Mouse (Mus musculus) neural tube, embryonic 11.5 days (tissue): ENCODE data around the gene Atp6v0b. TPM values are rescaled to one million over a fixed set of nuclear protein-coding genes. Genes with fewer than 3 reads are reported as not detected.
A peak's percentile ranks its signal among the peaks of the same experiment; 100 is the strongest.

Source experiments
- ATAC-seq: fragments of 200-750 bp; cut with Nextera tagmentation; 2 replicates; pipeline ENCODE4 v1.8.0; 2017; ENCODE audit warnings: moderate number of reproducible peaks, mild to moderate bottlenecking, moderate TSS enrichment, moderate library complexity; ENCODE audit not compliant: insufficient read depth, low FRiP score, low TSS enrichment
- DNase-seq: peaks from one replicate; pipeline ENCODE4 v3.0.0-alpha.2; 2015; ENCODE audit warnings: low spot score
- H3K27ac ChIP-seq: fragments of 300-500 bp; sonication (generic); 2 replicates; pipeline ENCODE4 v1.5.1; 2014; ENCODE audit warnings: low read depth, mild to moderate bottlenecking, low read length
- H3K27me3 ChIP-seq: fragments of 300-500 bp; sonication (generic); 2 replicates; pipeline ENCODE4 v1.6.1; 2014; ENCODE audit warnings: mild to moderate bottlenecking, low read length, mixed read lengths; ENCODE audit not compliant: control insufficient read depth, insufficient read depth
- H3K36me3 ChIP-seq: fragments of 300-500 bp; sonication (generic); 2 replicates; pipeline ENCODE4 v1.6.1; 2014; ENCODE audit warnings: mild to moderate bottlenecking, low read length, moderate library complexity, mixed read lengths; ENCODE audit not compliant: control insufficient read depth, insufficient read depth
- H3K4me1 ChIP-seq: fragments of 300-500 bp; sonication (generic); 2 replicates; pipeline ENCODE4 v1.6.1; 2014; ENCODE audit warnings: low read length, mixed read lengths; ENCODE audit not compliant: control insufficient read depth, insufficient read depth
- H3K4me2 ChIP-seq: fragments of 300-500 bp; sonication (generic); 2 replicates; pipeline ENCODE4 v1.6.1; 2014; ENCODE audit warnings: low read depth, mild to moderate bottlenecking, moderate library complexity
- H3K4me3 ChIP-seq: fragments of 300-500 bp; sonication (generic); 2 replicates; pipeline ENCODE4 v1.5.1; 2014; ENCODE audit warnings: low read depth, low read length
- H3K9ac ChIP-seq: fragments of 300-500 bp; sonication (generic); 2 replicates; pipeline ENCODE4 v1.6.1; 2014; ENCODE audit warnings: mild to moderate bottlenecking, low read length
- H3K9me3 ChIP-seq: fragments of 300-500 bp; sonication (generic); 2 replicates; pipeline ENCODE4 v1.6.1; 2016; ENCODE audit warnings: low read length; ENCODE audit not compliant: control insufficient read depth
- WGBS: fragments of 180-500 bp; shearing (Covaris S2); extraction: QIAGEN DNeasy Blood & Tissue Kit; methylation state at CpG from one replicate; pipeline ENCODE4 v1.1.7; 2014; 5-methylcytosine and 5-hydroxymethylcytosine counted together
- polyA plus RNA-seq: library from polyadenylated mRNA; unstranded; fragments of >200 nt; fragmentation: Nextera tagmentation; extraction: Ambion mirVana; gene quantifications from 2 replicates; pipeline ENCODE4 v1.2.1, GENCODE M21; 2014

The Atp6v0b gene
- polyA plus RNA-seq: 235 and 249 TPM in 2 replicates

DNA sequence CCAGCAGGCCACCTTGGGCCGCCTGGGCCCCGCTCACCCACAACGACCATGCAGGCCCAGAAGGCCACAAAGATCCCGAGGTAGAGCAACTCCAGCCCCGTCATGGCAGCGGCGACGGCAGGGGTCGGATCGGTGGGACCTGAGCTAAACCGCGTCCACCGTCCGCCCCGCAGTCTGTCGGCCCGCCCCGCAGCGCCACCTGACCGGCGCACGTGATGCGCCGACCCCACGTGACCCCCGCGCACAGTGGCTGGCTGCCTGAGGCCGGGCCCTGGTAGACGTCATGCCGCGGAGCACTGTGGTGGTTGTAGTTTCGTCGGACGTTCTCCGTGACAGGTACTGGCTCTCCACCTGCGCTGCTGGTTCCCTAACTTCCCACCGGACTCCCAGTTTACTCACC, at the start of gene Atp6v0b:
TSS of gene Atp6v0b (minus strand) at position 201 of the 400 bp plus-strand sequence.
- WGBS: under 1% methylated on average over 37 of the region's 37 CpGs
- Histone ChIP-seq H3K9ac (peak within 1 kb of the TSS; percentile 75), H3K4me1 (peaks cover 21% of the 10 kb centered on the region), H3K9me3 (no peaks in the 10 kb centered on the region), H3K36me3 (peaks cover 3% of the 10 kb centered on the region; the same call in 1 of the 2 replicates), H3K4me3 (peak within 1 kb of the TSS; percentile 83), H3K27ac (no peak within 1 kb of the TSS), H3K27me3 (no peaks in the 10 kb centered on the region), H3K4me2 (peak within 1 kb of the TSS; percentile 77)
- peak; percentile 93 for DNase-seq
- peak; percentile 88 for ATAC-seq

- Histone ChIP-seq H3K36me3 (no peaks in the 10 kb centered on the region), H3K4me2 (no peak overlapping the region), H3K4me3 (no peak overlapping the region), H3K9ac (no peak overlapping the region), H3K9me3 (no peaks in the 10 kb centered on the region), H3K4me1 (peaks cover 7% of the 10 kb centered on the region; the same call in 1 of the 2 replicates), H3K27ac (no peak overlapping the region), H3K27me3 (peaks cover 13% of the 10 kb centered on the region; the same call in 1 of the 2 replicates)
- 92% methylated on average over 4 of the region's 4 CpGs for WGBS
- DNase-seq: no peak
- ATAC-seq: no peak
These were observed 46.9 kb upstream of the Atp6v0b start for GRCm38 (mm10) chr4:117934081-117934480.

DNA sequence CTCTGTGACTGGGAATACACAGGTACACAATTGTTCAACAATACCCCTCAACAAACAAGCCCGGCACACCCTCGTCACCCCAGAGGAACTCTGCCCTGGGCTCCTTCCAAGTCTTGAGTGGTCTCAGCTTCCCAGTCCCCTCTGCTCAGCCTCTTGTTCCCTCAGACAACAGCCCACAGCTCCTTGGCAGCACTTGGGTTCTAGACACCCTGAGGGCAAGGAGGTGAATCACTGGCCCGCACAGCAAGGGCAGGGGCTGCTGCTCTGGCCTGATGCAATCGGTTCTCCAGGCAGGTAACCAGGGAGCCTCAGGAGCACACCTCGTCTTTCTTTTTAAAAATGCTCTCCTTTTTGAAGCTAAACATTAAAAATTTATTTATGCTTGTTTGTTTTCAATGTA, 46.1 kb upstream of the Atp6v0b start:
- Histone ChIP-seq H3K9me3 (no peaks in the 10 kb centered on the region), H3K4me1 (peaks cover 9% of the 10 kb centered on the region; the same call in 1 of the 2 replicates), H3K4me2 (no peak overlapping the region), H3K4me3 (no peak overlapping the region), H3K27me3 (peaks cover 21% of the 10 kb centered on the region; the same call in 1 of the 2 replicates), H3K36me3 (no peaks in the 10 kb centered on the region), H3K9ac (no peak overlapping the region), H3K27ac (no peak overlapping the region)
- DNase-seq (no peak), ATAC-seq (no peak)
- WGBS: 88% methylated on average over 5 of the region's 5 CpGs

- H3K36me3 ChIP-seq: no peaks in the 10 kb centered on the region
- H3K4me2 ChIP-seq: peak within 1 kb of the TSS; percentile 74
- no peak within 1 kb of the TSS for H3K27ac ChIP-seq
- WGBS: 1% methylated on average over 27 of the region's 33 CpGs
- peak within 1 kb of the TSS; percentile 31 for H3K4me3 ChIP-seq
- ATAC-seq (no peak; the same call in 1 of the 2 replicates), DNase-seq (peak; percentile 44)
- H3K27me3 ChIP-seq: peaks cover 46% of the 10 kb centered on the region
- H3K4me1 ChIP-seq: peaks cover 15% of the 10 kb centered on the region; the same call in 1 of the 2 replicates
- no peaks in the 10 kb centered on the region for H3K9me3 ChIP-seq
- H3K9ac ChIP-seq: peak within 1 kb of the TSS; percentile 39
These were observed 42.3 kb upstream of the Atp6v0b start, which contains the start of gene Artn for GRCm38 (mm10) chr4:117929391-117929881. Gene Artn, minus strand, starts transcription at chr4:117929763.

- peak; percentile 24; the same call in 1 of the 2 replicates for ATAC-seq
- H3K27me3 ChIP-seq: peaks cover 46% of the 10 kb centered on the region
- no peaks in the 10 kb centered on the region for H3K9me3 ChIP-seq
These were observed 41.6 kb upstream of the Atp6v0b start for GRCm38 (mm10) chr4:117928699-117929241.

DNA sequence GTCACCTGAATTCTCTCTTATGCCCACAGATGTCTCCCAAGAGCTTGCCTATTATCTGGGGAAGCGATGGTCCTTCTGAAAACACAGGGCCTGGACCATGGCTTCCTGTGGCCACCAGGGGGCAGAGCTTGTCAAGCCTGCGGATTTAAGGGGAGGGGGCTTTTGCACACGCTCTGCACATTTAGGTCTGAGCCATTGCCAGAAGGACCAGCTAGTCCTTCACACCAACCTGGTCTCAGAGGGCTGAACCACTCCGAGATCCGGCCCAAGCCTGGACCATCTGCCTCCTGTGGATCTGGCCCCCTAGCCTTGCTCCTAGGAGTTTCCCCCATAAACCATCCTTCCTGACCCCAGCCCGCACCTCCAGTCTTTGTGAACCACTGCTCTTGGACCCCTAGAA, 41.1 kb upstream of the Atp6v0b start:
- WGBS: 17% methylated on average over 6 of the region's 6 CpGs
- ATAC-seq (peak; percentile 20; the same call in 1 of the 2 replicates), DNase-seq (peak; percentile 80)
- H3K27ac ChIP-seq: no peak overlapping the region
- no peak overlapping the region for H3K4me3 ChIP-seq
- peaks cover 15% of the 10 kb centered on the region; the same call in 1 of the 2 replicates for H3K4me1 ChIP-seq
- H3K9me3 ChIP-seq: no peaks in the 10 kb centered on the region
- no peaks in the 10 kb centered on the region for H3K36me3 ChIP-seq
- H3K9ac ChIP-seq: no peak overlapping the region
- H3K4me2 ChIP-seq: no peak overlapping the region
- peaks cover 46% of the 10 kb centered on the region for H3K27me3 ChIP-seq

More at GRCm38 (mm10) chr4:117928699-117929241, 41.6 kb upstream of the Atp6v0b start:
- DNase-seq: peak; percentile 53
- WGBS: 4% methylated on average over 13 of the region's 13 CpGs
- H3K27ac ChIP-seq: no peak overlapping the region
- H3K4me2 ChIP-seq: peak overlapping the region; percentile 74
- H3K36me3 ChIP-seq: no peaks in the 10 kb centered on the region
- peaks cover 15% of the 10 kb centered on the region; the same call in 1 of the 2 replicates for H3K4me1 ChIP-seq
- H3K4me3 ChIP-seq: peak overlapping the region; percentile 31
- no peak overlapping the region; the same call in 1 of the 2 replicates for H3K9ac ChIP-seq

DNA sequence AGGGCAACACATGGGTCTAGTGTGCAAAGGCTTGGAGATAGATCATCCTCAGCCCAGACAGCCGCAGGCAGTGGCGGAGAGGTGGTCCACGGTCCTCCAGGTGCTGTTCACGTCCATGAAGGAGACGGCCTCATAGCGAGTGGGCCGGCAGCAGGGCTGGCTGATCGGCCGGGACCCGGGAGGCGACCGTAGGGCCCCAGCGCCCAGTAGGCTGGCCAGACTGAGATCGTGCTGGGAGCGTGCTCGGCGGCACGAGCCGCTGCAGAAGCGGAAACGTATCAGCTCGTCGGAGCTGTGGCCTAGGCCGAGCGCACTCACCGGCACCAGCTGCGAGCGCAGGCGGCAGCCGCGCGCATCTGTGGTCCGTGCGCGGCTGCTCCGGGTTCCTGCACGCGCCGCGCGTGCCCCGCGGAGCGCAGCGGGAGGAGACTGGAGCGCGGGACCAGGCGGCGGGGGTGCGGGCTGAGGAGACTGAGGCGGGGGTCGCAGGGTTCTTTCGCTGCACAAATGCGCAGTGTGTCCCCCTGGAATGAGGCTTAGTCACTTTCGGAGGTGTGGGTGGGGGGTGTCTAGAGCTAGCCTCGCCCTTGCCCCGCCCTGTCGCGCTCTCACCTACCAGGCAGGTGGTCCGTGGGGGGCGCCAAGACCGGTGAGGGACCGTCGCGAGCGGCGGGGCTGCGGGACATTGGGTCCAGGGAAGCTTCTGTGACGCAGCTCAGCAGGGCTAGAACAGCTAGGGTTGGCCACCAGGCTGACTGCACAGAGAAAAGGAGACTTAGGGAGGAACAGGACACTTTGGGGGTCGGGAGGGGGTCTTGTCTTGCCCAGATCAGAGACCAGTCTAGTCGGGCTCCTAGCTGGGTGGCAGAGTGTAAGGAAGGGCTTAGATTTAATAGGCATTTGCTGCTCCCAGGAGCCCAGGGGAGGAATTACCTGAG, 39.7 kb upstream of the Atp6v0b start:
- Histone ChIP-seq H3K9me3 (no peaks in the 10 kb centered on the region), H3K9ac (peak overlapping the region; percentile 52), H3K36me3 (no peaks in the 10 kb centered on the region), H3K27ac (no peak overlapping the region), H3K27me3 (peaks cover 46% of the 10 kb centered on the region), H3K4me1 (peaks cover 15% of the 10 kb centered on the region; the same call in 1 of the 2 replicates), H3K4me3 (peak overlapping the region; percentile 46), H3K4me2 (peak overlapping the region; percentile 83)
- peak; percentile 67 for ATAC-seq
- WGBS: 1% methylated on average over 69 of the region's 71 CpGs
- peak; percentile 69 for DNase-seq

- H3K9ac ChIP-seq: no peak overlapping the region
- H3K27ac ChIP-seq: no peak overlapping the region
- no peak overlapping the region for H3K4me3 ChIP-seq
- H3K4me2 ChIP-seq: no peak overlapping the region
- ATAC-seq (no peak), DNase-seq (no peak)
- WGBS: 73% methylated on average over 5 of the region's 6 CpGs
- peaks cover 15% of the 10 kb centered on the region; the same call in 1 of the 2 replicates for H3K4me1 ChIP-seq
- H3K36me3 ChIP-seq: no peaks in the 10 kb centered on the region
- peaks cover 41% of the 10 kb centered on the region for H3K27me3 ChIP-seq
- H3K9me3 ChIP-seq: no peaks in the 10 kb centered on the region
These were observed 37.8 kb upstream of the Atp6v0b start for GRCm38 (mm10) chr4:117924916-117925315.
